Mouse (Mus musculus) lung, adult 2 months (tissue): Measurements from ENCODE around the gene Zfp712.

ENCODE experiments used
- CTCF ChIP-seq: fragments of 200-500 bp; IDR thresholded peaks from 2 replicates; pipeline ENCODE4 v1.5.1; 2011; ENCODE audit warnings: mild to moderate bottlenecking, low read length, control low read depth; ENCODE audit not compliant: insufficient read depth
- POLR2A ChIP-seq: fragments of 200-500 bp; IDR thresholded peaks from 2 replicates; pipeline ENCODE4 v1.6.1; 2011; ENCODE audit warnings: low read depth, mild to moderate bottlenecking, control low read depth, low read length, borderline replicate concordance; ENCODE audit errors: extremely low read depth

DNA sequence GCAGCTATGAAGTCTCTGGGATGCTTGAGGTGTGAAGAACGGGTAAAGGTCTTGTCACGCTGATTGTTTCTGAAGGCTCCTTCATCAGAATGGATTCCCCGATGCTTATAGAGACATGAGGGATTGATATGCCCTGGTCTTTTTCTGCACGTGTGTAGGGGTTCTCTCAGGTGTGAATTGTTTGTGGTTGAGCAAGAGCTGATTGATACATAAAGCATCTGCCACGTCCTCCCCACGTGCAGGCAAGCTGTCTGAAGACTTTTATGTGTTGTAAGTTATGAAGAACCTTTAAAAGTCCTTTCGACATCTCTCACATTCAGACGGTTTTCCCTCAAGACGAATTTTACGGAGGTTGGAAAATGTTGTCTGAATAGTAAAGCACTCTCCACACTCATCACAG is 36.9 kb upstream of the Zfp712 start, which contains the start of gene Zfp708:
- TF ChIP-seq CTCF (no peak), POLR2A (no peak)
